Mouse (Mus musculus) gastrocnemius, postnatal 25 days (tissue): ENCODE measurements at regions not wholly inside any gene's neighbourhood (a gene's known extent, or its start where the extent isn't known, plus 50 kb on each side); places are given as distances from the start of the nearest gene placed in this dataset.

ENCODE experiments used
- DNase-seq: peaks from one replicate; pipeline ENCODE4 v3.0.0; 2022

GRCm38 (mm10) chr2:50527425-50527824 is 230.8 kb upstream of the Mmadhc start:
- DNase-seq: no peak

GRCm38 (mm10) chr2:50524838-50525615 is 228.4 kb upstream of the Mmadhc start:
- no peak for DNase-seq

GRCm38 (mm10) chr2:50520169-50520568 is 223.6 kb upstream of the Mmadhc start:
- DNase-seq: no peak

GRCm38 (mm10) chr2:50519129-50519504 is 222.5 kb upstream of the Mmadhc start:
- DNase-seq: no peak

GRCm38 (mm10) chr2:50518371-50519128 is 221.9 kb upstream of the Mmadhc start:
- no peak for DNase-seq

- no peak for DNase-seq
Observed at GRCm38 (mm10) chr2:50513276-50513675, 216.7 kb upstream of the Mmadhc start.

- DNase-seq: no peak
Observed at GRCm38 (mm10) chr2:50498713-50499112, 202.1 kb upstream of the Mmadhc start.

GRCm38 (mm10) chr2:50496057-50496433 is 199.4 kb upstream of the Mmadhc start:
- no peak for DNase-seq

- DNase-seq: no peak
Observed at GRCm38 (mm10) chr2:50495141-50496056, 198.8 kb upstream of the Mmadhc start.

GRCm38 (mm10) chr2:50493597-50494335 is 197.2 kb upstream of the Mmadhc start:
- no peak for DNase-seq

GRCm38 (mm10) chr2:50463799-50464198 is 167.2 kb upstream of the Mmadhc start:
- no peak for DNase-seq

- DNase-seq: no peak
Observed at GRCm38 (mm10) chr2:50462378-50462777, 165.8 kb upstream of the Mmadhc start.

GRCm38 (mm10) chr2:50456654-50457053 is 160.1 kb upstream of the Mmadhc start:
- no peak for DNase-seq

- no peak for DNase-seq
Observed at GRCm38 (mm10) chr2:50448117-50448516, 151.5 kb upstream of the Mmadhc start.

- no peak for DNase-seq
Observed at GRCm38 (mm10) chr2:50445963-50446485, 149.4 kb upstream of the Mmadhc start.

GRCm38 (mm10) chr2:50440333-50440732 is 143.7 kb upstream of the Mmadhc start:
- DNase-seq: no peak

GRCm38 (mm10) chr2:50433166-50433565 is 136.6 kb upstream of the Mmadhc start:
- no peak for DNase-seq

- DNase-seq: no peak
Observed at GRCm38 (mm10) chr2:50425151-50425550, 128.6 kb upstream of the Mmadhc start.

GRCm38 (mm10) chr2:50419648-50420047 is 123.0 kb upstream of the Mmadhc start:
- DNase-seq: no peak

- no peak for DNase-seq
Observed at GRCm38 (mm10) chr2:50417643-50418042, 121.0 kb upstream of the Mmadhc start.

GRCm38 (mm10) chr2:50417135-50417534 is 120.5 kb upstream of the Mmadhc start:
- DNase-seq: no peak

- no peak for DNase-seq
Observed at GRCm38 (mm10) chr2:50416056-50416455, 119.5 kb upstream of the Mmadhc start.
